Comparison of ENCODE assay signal across 19 mouse cellular contexts in the genomic region with DNA sequence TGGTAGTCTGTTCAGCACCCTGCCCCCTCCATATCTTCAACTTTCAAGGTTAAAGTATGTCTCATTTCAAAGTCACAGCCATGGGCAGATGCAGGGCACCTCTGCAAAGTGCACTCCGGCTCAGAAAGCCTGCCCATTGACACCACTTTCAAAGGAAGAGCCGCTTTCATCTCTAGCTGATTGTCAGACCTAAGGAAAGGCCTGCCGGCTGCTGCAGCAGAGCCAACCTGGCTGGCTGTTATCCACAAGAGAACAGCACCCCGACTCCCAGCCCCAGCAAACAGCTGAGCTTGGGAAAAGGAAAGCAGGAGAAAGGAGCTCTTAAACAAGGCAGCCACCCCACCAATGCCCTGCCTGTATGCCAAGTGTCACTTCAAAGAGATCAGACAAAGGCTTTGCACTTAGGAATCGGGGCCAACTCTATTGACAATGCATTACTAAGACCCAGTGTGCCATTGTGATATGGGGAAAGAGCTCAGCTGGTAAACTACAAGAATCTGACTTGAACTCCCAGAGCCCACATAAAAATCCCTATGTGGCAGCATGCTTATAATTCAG.
DNase-seq lines count a peak whose midpoint lies in the region; ATAC-seq lines count a peak whose summit lies in the region.
"Had no signal": no experiment of that assay in that cellular context is flagged by ENCODE, and none has a peak within 500 bp of the region (broad histone marks: within the 10 kb centered on the region; RNA-seq: fewer than 3 reads in every experiment).

No protein-coding gene starts in this region.

- H3K4me3 ChIP-seq in forebrain, embryonic 15.5 days = no peak overlapping the region
- no peak overlapping the region for H3K4me3 ChIP-seq in forebrain, embryonic 16.5 days (replicated peaks; ENCODE audit: low read length)
- no peak overlapping the region for H3K4me3 ChIP-seq in limb, embryonic 12.5 days (replicated peaks)
- H3K4me3 ChIP-seq in limb, embryonic 10.5 days = no peak overlapping the region
- H3K4me3 ChIP-seq: limb, embryonic 13.5 days; liver, embryonic 13.5 days; midbrain, embryonic 12.5 days had no signal

- H3K27ac ChIP-seq in forebrain, embryonic 15.5 days (replicated peaks) = peak overlapping the region; percentile 0; the same call in 1 of the 2 replicates
- H3K27ac ChIP-seq in forebrain, embryonic 16.5 days (ENCODE audit: low read length) = no peak overlapping the region
- no peak overlapping the region for H3K27ac ChIP-seq in limb, embryonic 12.5 days
- H3K27ac ChIP-seq in limb, embryonic 10.5 days = no peak overlapping the region
- H3K27ac ChIP-seq: hindbrain, postnatal 0 days; limb, embryonic 13.5 days; liver, embryonic 13.5 days; macrophage; midbrain, embryonic 12.5 days had no signal

- no peaks in the 10 kb centered on the region for H3K27me3 ChIP-seq in forebrain, embryonic 15.5 days
- no peaks in the 10 kb centered on the region for H3K27me3 ChIP-seq in forebrain, embryonic 16.5 days (replicated peaks; ENCODE audit: control insufficient read depth, insufficient read depth, low read length)
- no peaks in the 10 kb centered on the region for H3K27me3 ChIP-seq in limb, embryonic 12.5 days
- H3K27me3 ChIP-seq in limb, embryonic 10.5 days (ENCODE audit: low read depth, poor library complexity, severe bottlenecking) = no peaks in the 10 kb centered on the region
- H3K27me3 ChIP-seq: limb, embryonic 13.5 days; liver, embryonic 13.5 days; midbrain, embryonic 12.5 days had no signal

- WGBS in forebrain, embryonic 15.5 days = 12% methylated on average over 5 of the region's 5 CpGs
- WGBS in forebrain, embryonic 16.5 days = 9% methylated on average over 5 of the region's 5 CpGs
- WGBS in limb, embryonic 12.5 days = 30% methylated on average over 5 of the region's 5 CpGs
- 34% methylated on average over 5 of the region's 5 CpGs for WGBS in limb, embryonic 10.5 days

- H3K36me3 ChIP-seq in forebrain, embryonic 15.5 days = no peaks in the 10 kb centered on the region
- H3K36me3 ChIP-seq in forebrain, embryonic 16.5 days (ENCODE audit: control insufficient read depth, insufficient read depth) = no peaks in the 10 kb centered on the region
- no peaks in the 10 kb centered on the region for H3K36me3 ChIP-seq in limb, embryonic 12.5 days
- H3K36me3 ChIP-seq in limb, embryonic 10.5 days = no peaks in the 10 kb centered on the region
- H3K36me3 ChIP-seq: limb, embryonic 13.5 days; liver, embryonic 13.5 days; midbrain, embryonic 12.5 days had no signal

- no peaks in the 10 kb centered on the region for H3K9me3 ChIP-seq in forebrain, embryonic 15.5 days
- H3K9me3 ChIP-seq in forebrain, embryonic 16.5 days (ENCODE audit: control insufficient read depth, low read length) = no peaks in the 10 kb centered on the region
- H3K9me3 ChIP-seq in limb, embryonic 12.5 days = 0 out of 2 replicates have a peak, but pooled peaks cover 4% of the 10 kb centered on the region
- no peaks in the 10 kb centered on the region for H3K9me3 ChIP-seq in limb, embryonic 10.5 days (replicated peaks)
- H3K9me3 ChIP-seq: limb, embryonic 13.5 days; liver, embryonic 13.5 days; midbrain, embryonic 12.5 days had no signal

- H3K4me1 ChIP-seq in forebrain, embryonic 15.5 days = peaks cover 6% of the 10 kb centered on the region
- H3K4me1 ChIP-seq in forebrain, embryonic 16.5 days (replicated peaks; ENCODE audit: control insufficient read depth, insufficient read depth, low read length) = peaks cover 6% of the 10 kb centered on the region; the same call in 1 of the 2 replicates
- 0 out of 2 replicates have a peak, but pooled peaks cover 4% of the 10 kb centered on the region for H3K4me1 ChIP-seq in limb, embryonic 12.5 days (replicated peaks)
- H3K4me1 ChIP-seq in limb, embryonic 10.5 days = no peaks in the 10 kb centered on the region
- H3K4me1 ChIP-seq: liver, embryonic 13.5 days had no signal

- no peak overlapping the region for H3K9ac ChIP-seq in forebrain, embryonic 15.5 days (replicated peaks)
- H3K9ac ChIP-seq in forebrain, embryonic 16.5 days (replicated peaks; ENCODE audit: low read depth, low read length) = no peak overlapping the region
- 0 out of 2 replicates have a peak overlapping the region, but pooled peaks have one; percentile 12 for H3K9ac ChIP-seq in limb, embryonic 12.5 days (replicated peaks)
- H3K9ac ChIP-seq: limb, embryonic 13.5 days; liver, embryonic 13.5 days; lung, embryonic 14.5 days; midbrain, embryonic 12.5 days had no signal

- no peak overlapping the region for H3K4me2 ChIP-seq in forebrain, embryonic 15.5 days (replicated peaks)
- no peak overlapping the region for H3K4me2 ChIP-seq in forebrain, embryonic 16.5 days (ENCODE audit: low read length)
- no peak overlapping the region for H3K4me2 ChIP-seq in limb, embryonic 12.5 days
- H3K4me2 ChIP-seq: limb, embryonic 13.5 days; liver, embryonic 13.5 days; lung, embryonic 14.5 days; midbrain, embryonic 12.5 days had no signal

- no peak for DNase-seq in limb, embryonic 10.5 days (ENCODE audit: low spot score)
- DNase-seq in adrenal gland, adult 2 months = peak; percentile 56
- DNase-seq in adrenal gland, postnatal 14 days = peak; percentile 51
- DNase-seq in T-cell, adult 2 months (ENCODE audit: low spot score) = no peak
- no peak for DNase-seq in spleen, adult 18-20 months
- DNase-seq: B cell, adult 2 months; cerebellum, adult 8-10 months; kidney, adult 11 months; liver, embryonic 13.5 days; lung, embryonic 14.5 days; retina, postnatal 1 day; thymus, postnatal 14 days had no signal

- ATAC-seq in forebrain, embryonic 15.5 days (replicated peaks) = no peak
- ATAC-seq in forebrain, embryonic 16.5 days = no peak
- no peak for ATAC-seq in limb, embryonic 12.5 days (ENCODE audit: insufficient number of reproducible peaks, insufficient read depth, low FRiP score, low TSS enrichment, low read depth)
- ATAC-seq: hindbrain, postnatal 0 days had no signal

Comparison
In these comparisons a context has a peak if more than half of its experiments do, and no peak if none do; other contexts are left out.
1. DNase-seq: peak in adrenal gland, adult 2 months (single experiment) and adrenal gland, postnatal 14 days (single experiment); none in limb, embryonic 10.5 days (single experiment), T-cell, adult 2 months (single experiment) and spleen, adult 18-20 months (0 of 2).